Mouse (Mus musculus) MEL (cell line): ENCODE data around the gene Ifnar2. TPM values are rescaled to one million over a fixed set of nuclear protein-coding genes. Genes with fewer than 3 reads are reported as not detected.

Experiments
- DNase-seq: peaks from one replicate; pipeline ENCODE4 v3.0.0; 2011; ENCODE audit warnings: low read depth, low spot score
- H3K27ac ChIP-seq: 2 replicates; pipeline ENCODE4 v1.5.1; 2012; ENCODE audit warnings: low read depth, mild to moderate bottlenecking, control low read depth, low read length, moderate library complexity; ENCODE audit not compliant: control insufficient read depth
- H3K27me3 ChIP-seq, 2 experiments: fragments of 150-350 bp in 1 of 2; sonication (generic) in 1 of 2; 2 replicates each; pipeline ENCODE4 v1.6.1; 2012; ENCODE audit warnings: low read length in 2 of 2, mild to moderate bottlenecking in 2 of 2, improper control_type of control experiment in 1 of 2, moderate library complexity in 1 of 2; ENCODE audit not compliant: insufficient read depth in 2 of 2, control insufficient read depth in 1 of 2
- H3K36me3 ChIP-seq, 2 experiments: 2 replicates each; pipeline ENCODE4 v1.6.1; 2012 to 2014; ENCODE audit warnings: low read length in 2 of 2, improper control_type of control experiment in 1 of 2, inconsistent platforms in 1 of 2, mild to moderate bottlenecking in 1 of 2; ENCODE audit not compliant: insufficient read depth in 2 of 2, control insufficient read depth in 1 of 2
- H3K4me1 ChIP-seq, 2 experiments: fragments of 150-350 bp in 1 of 2; sonication (generic) in 1 of 2; 2 replicates each; pipeline ENCODE4 v1.6.1; 2012; ENCODE audit warnings: low read length in 2 of 2, improper control_type of control experiment in 1 of 2, mild to moderate bottlenecking in 1 of 2; ENCODE audit not compliant: insufficient read depth in 2 of 2, control insufficient read depth in 1 of 2
- H3K4me3 ChIP-seq, 2 experiments: fragments of 150-350 bp in 1 of 2; sonication (generic) in 1 of 2; 2 replicates each; pipeline ENCODE4 v1.5.1; 2012; ENCODE audit warnings: low read depth in 2 of 2, low read length in 2 of 2, mild to moderate bottlenecking in 2 of 2, moderate library complexity in 2 of 2, control low read depth in 1 of 2, improper control_type of control experiment in 1 of 2; ENCODE audit not compliant: control insufficient read depth in 1 of 2, insufficient read depth in 1 of 2
- H3K79me2 ChIP-seq: 2 replicates; pipeline ENCODE4 v1.6.1; 2012; ENCODE audit warnings: mild to moderate bottlenecking, low read length, moderate library complexity; ENCODE audit not compliant: control insufficient read depth, poor library complexity, insufficient read depth
- H3K9ac ChIP-seq: 2 replicates; pipeline ENCODE4 v1.6.1; 2012; ENCODE audit warnings: low read depth, mild to moderate bottlenecking, control low read depth, low read length, moderate library complexity; ENCODE audit not compliant: control insufficient read depth, poor library complexity, severe bottlenecking
- H3K9me3 ChIP-seq: fragments of 150-350 bp; sonication (generic); replicated peaks from 2 replicates; pipeline ENCODE4 v1.6.1; 2012; ENCODE audit warnings: mild to moderate bottlenecking, low read length, improper control_type of control experiment, moderate library complexity; ENCODE audit not compliant: insufficient read depth
- BHLHE40 ChIP-seq: IDR thresholded peaks from 2 replicates; pipeline ENCODE4 v1.6.1; 2012; ENCODE audit warnings: low read depth, mild to moderate bottlenecking, inconsistent platforms, low read length, improper control_type of control experiment, borderline replicate concordance
- CHD2 ChIP-seq: IDR thresholded peaks from 2 replicates; pipeline ENCODE4 v1.6.1; 2011; ENCODE audit warnings: low read length, improper control_type of control experiment
- CTCF ChIP-seq, 3 experiments: IDR thresholded peaks in 2 of 3; conservative IDR thresholded peaks in 1 of 3; 2 replicates each; pipeline ENCODE4 v1.5.1; 2011 to 2012; ENCODE audit warnings: low read length in 3 of 3, low read depth in 2 of 3, mild to moderate bottlenecking in 2 of 3, improper control_type of control experiment in 1 of 3, inconsistent platforms in 1 of 3, mixed read lengths in 1 of 3, moderate library complexity in 1 of 3; ENCODE audit not compliant: control insufficient read depth in 1 of 3, insufficient read depth in 1 of 3, poor library complexity in 1 of 3, severe bottlenecking in 1 of 3
- ELF1 ChIP-seq: IDR thresholded peaks from 2 replicates; pipeline ENCODE4 v1.6.1; 2014; ENCODE audit warnings: low read depth, mild to moderate bottlenecking, inconsistent platforms, low read length, improper control_type of control experiment, moderate library complexity
- EP300 ChIP-seq, 2 experiments: IDR thresholded peaks; 2 replicates each; pipeline ENCODE4 v1.6.1; 2011; ENCODE audit warnings: improper control_type of control experiment in 2 of 2, low read length in 2 of 2, low read depth in 1 of 2, mild to moderate bottlenecking in 1 of 2
- GATA1 ChIP-seq: IDR thresholded peaks from 2 replicates; pipeline ENCODE4 v1.6.1; 2011; ENCODE audit warnings: low read depth, low read length, improper control_type of control experiment
- HCFC1 ChIP-seq: IDR thresholded peaks from 2 replicates; pipeline ENCODE4 v1.6.1; 2012; ENCODE audit warnings: low read depth, mild to moderate bottlenecking, inconsistent platforms, low read length, improper control_type of control experiment, moderate library complexity
- JUND ChIP-seq: IDR thresholded peaks from 2 replicates; pipeline ENCODE4 v1.6.1; 2011; ENCODE audit warnings: low read depth, mild to moderate bottlenecking, improper control_type of control experiment, low read length
- MAFK ChIP-seq: IDR thresholded peaks from 2 replicates; pipeline ENCODE4 v1.6.1; 2011; ENCODE audit warnings: low read depth, mild to moderate bottlenecking, low read length, improper control_type of control experiment, borderline replicate concordance
- MAX ChIP-seq: IDR thresholded peaks from 2 replicates; pipeline ENCODE4 v1.6.1; 2011; ENCODE audit warnings: low read length, improper control_type of control experiment
- MEF2A ChIP-seq: IDR thresholded peaks from 2 replicates; pipeline ENCODE4 v1.6.1; 2014; ENCODE audit warnings: low read depth, mild to moderate bottlenecking, inconsistent platforms, low read length, improper control_type of control experiment; ENCODE audit not compliant: poor library complexity, insufficient replicate concordance, severe bottlenecking; ENCODE audit errors: extremely low read depth
- MYB ChIP-seq: IDR thresholded peaks from 2 replicates; pipeline ENCODE4 v1.6.1; 2011; ENCODE audit warnings: mild to moderate bottlenecking, low read depth, low read length, improper control_type of control experiment
- MYC ChIP-seq: IDR thresholded peaks from 2 replicates; pipeline ENCODE4 v1.6.1; 2011; ENCODE audit warnings: low read depth, mild to moderate bottlenecking, low read length, improper control_type of control experiment, moderate library complexity
- NELFE ChIP-seq: IDR thresholded peaks from 2 replicates; pipeline ENCODE4 v1.6.1; 2011; ENCODE audit warnings: low read depth, low read length, improper control_type of control experiment
- POLR2A ChIP-seq, 2 experiments: IDR thresholded peaks; 2 replicates each; pipeline ENCODE4 v1.6.1; 2011 to 2012; ENCODE audit warnings: low read length in 2 of 2, mild to moderate bottlenecking in 2 of 2, control low read depth in 1 of 2, improper control_type of control experiment in 1 of 2, low read depth in 1 of 2, moderate library complexity in 1 of 2; ENCODE audit not compliant: control insufficient read depth in 1 of 2, insufficient read depth in 1 of 2, poor library complexity in 1 of 2
- RCOR1 ChIP-seq: IDR thresholded peaks from 2 replicates; pipeline ENCODE4 v1.6.1; 2012; ENCODE audit warnings: low read depth, mild to moderate bottlenecking, inconsistent platforms, low read length, improper control_type of control experiment
- TAL1 ChIP-seq: IDR thresholded peaks from 2 replicates; pipeline ENCODE4 v1.6.1; 2012; ENCODE audit warnings: mild to moderate bottlenecking, inconsistent platforms, low read length, moderate library complexity, mixed read lengths
- TBP ChIP-seq: IDR thresholded peaks from 2 replicates; pipeline ENCODE4 v1.8.0; 2011; ENCODE audit warnings: low read depth, low read length, improper control_type of control experiment
- TCF12 ChIP-seq: IDR thresholded peaks from 2 replicates; pipeline ENCODE4 v1.6.1; 2014; ENCODE audit warnings: low read depth, mild to moderate bottlenecking, inconsistent platforms, low read length, improper control_type of control experiment, moderate library complexity
- USF2 ChIP-seq, 2 experiments: IDR thresholded peaks; 2 replicates each; pipeline ENCODE4 v1.6.1; 2011 to 2012; ENCODE audit warnings: improper control_type of control experiment in 2 of 2, low read length in 2 of 2, borderline replicate concordance in 1 of 2, inconsistent platforms in 1 of 2, low read depth in 1 of 2, mild to moderate bottlenecking in 1 of 2; ENCODE audit not compliant: insufficient read depth in 1 of 2
- ZC3H11A ChIP-seq: IDR thresholded peaks from 2 replicates; pipeline ENCODE4 v1.6.1; 2012; ENCODE audit warnings: low read depth, mild to moderate bottlenecking, inconsistent platforms, low read length, improper control_type of control experiment
- ZMIZ1 ChIP-seq: IDR thresholded peaks from 2 replicates; pipeline ENCODE4 v1.6.1; 2012; ENCODE audit warnings: low read depth, mild to moderate bottlenecking, inconsistent platforms, low read length, improper control_type of control experiment, moderate library complexity
- ZNF384 ChIP-seq: IDR thresholded peaks from 2 replicates; pipeline ENCODE4 v1.6.1; 2012; ENCODE audit warnings: low read depth, mild to moderate bottlenecking, inconsistent platforms, low read length, improper control_type of control experiment
- polyA plus RNA-seq, 2 experiments: library from polyadenylated mRNA; stranded (reverse) in 1 of 2; unstranded in 1 of 2; fragments of >175 nt in 1 of 2; fragments of >200 nt in 1 of 2; gene quantifications; 2 replicates each; pipeline versions ENCODE4 v1.2.1 to v1.2.4; 2012; ENCODE audit warnings: low replicate concordance in 2 of 2, low read depth in 1 of 2; ENCODE audit not compliant: insufficient read length in 2 of 2, insufficient read depth in 1 of 2, missing spikeins in 1 of 2
- total RNA-seq: library from RNA; depleted of rRNA; stranded (reverse); fragments of 300-350 nt; gene quantifications from 2 replicates; pipeline ENCODE4 v1.2.3, GENCODE M21; 2012

Ifnar2 gene
- total and polyA plus RNA-seq, 3 experiments: 21.8 to 38.3 TPM; not detected in 1

DNA sequence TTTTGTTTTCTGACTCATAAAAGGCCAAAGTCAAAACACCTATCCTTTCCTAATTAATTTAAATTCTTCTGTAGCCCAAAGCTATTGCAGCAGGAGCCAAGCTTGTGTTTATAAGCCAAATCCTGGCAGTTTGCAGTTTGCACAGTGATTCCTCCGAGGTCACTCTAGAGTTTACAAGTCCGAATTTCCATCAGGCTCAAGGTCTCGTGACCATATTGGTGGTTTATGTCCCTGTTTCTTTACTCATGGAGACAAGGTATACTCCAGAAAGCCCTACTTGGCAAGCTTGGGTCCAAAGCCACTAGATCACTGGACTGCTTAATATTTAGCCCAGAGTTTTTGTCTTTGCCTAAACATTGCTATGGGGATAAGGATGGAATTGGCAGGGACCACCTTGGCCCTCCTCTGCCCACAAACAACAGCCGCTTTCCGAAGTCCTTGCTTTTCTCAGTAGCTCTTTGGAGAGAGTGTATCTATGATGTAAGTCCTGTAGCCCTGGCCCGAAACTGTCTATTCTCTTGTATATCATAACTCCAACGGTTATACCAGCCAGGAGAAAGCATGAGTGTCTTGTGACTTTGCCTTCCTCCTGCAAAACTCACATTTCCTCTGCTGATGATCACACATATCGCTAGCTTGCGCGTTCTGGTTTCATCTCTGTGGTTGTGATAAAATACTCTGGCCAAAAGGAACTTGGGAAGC lies 14.0 kb downstream of the Ifnar2 start:
- Histone ChIP-seq H3K27ac (no peak overlapping the region), H3K9me3 (no peaks in the 10 kb centered on the region), H3K4me3 (no peak overlapping the region), H3K79me2 (no peaks in the 10 kb centered on the region), H3K36me3 (peaks cover 7 to 27% of the 10 kb centered on the region in 2 experiments), H3K4me1 (peaks cover 0 to 9% of the 10 kb centered on the region in 2 experiments; a peak in 2 of 4 replicates), H3K9ac (no peak overlapping the region), H3K27me3 (no peaks in the 10 kb centered on the region)
- DNase-seq: no peak
- TF ChIP-seq ZC3H11A (no peak), TBP (no peak), USF2 (IDR thresholded peaks at IDR 0.05; ENCODE audit: borderline replicate concordance in 1 of 2, insufficient read depth in 1 of 2, low read depth in 1 of 2, low read length in 2 of 2) (no peak), MEF2A (no peak), CTCF (IDR thresholded peaks at IDR 0.05 in 2 of 3, conservative IDR thresholded peaks at IDR 0.05 in 1 of 3; ENCODE audit: control insufficient read depth in 1 of 3, insufficient read depth in 1 of 3, low read depth in 2 of 3, low read length in 3 of 3, poor library complexity in 1 of 3, severe bottlenecking in 1 of 3) (no peak), MYC (no peak), MYB (no peak), RCOR1 (no peak), POLR2A (IDR thresholded peaks at IDR 0.05; ENCODE audit: control insufficient read depth in 1 of 2, insufficient read depth in 1 of 2, low read depth in 1 of 2, low read length in 2 of 2, poor library complexity in 1 of 2) (no peak), NELFE (no peak)

DNA sequence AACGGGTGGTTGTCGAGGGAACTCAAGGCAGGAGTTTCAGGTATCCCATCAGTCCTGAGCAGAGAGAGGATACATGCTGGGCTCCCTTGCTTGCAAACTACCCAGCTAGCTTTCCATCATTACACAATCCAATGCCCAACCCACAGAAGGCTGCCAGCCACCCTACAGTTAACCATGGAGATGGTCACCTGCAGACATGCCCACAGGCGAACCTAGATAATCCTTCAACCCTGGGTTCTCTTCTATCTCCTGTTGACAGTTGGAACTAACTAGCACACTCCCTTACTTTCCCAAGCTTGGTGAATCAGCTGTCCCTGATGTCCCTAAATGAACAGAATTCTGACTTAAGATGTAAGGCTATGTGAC lies 14.5 kb downstream of the Ifnar2 start:
- H3K4me3 ChIP-seq: no peak overlapping the region
- no peaks in the 10 kb centered on the region for H3K27me3 ChIP-seq
- H3K4me1 ChIP-seq: peaks cover 0 to 7% of the 10 kb centered on the region in 2 experiments; a peak in 2 of 4 replicates
- no peaks in the 10 kb centered on the region for H3K9me3 ChIP-seq
- H3K27ac ChIP-seq: no peak overlapping the region
- no peaks in the 10 kb centered on the region for H3K79me2 ChIP-seq
- peaks cover 4 to 27% of the 10 kb centered on the region in 2 experiments for H3K36me3 ChIP-seq
- H3K9ac ChIP-seq: no peak overlapping the region
- no peak for DNase-seq
- TF ChIP-seq RCOR1 (no peak), CHD2 (no peak), CTCF (IDR thresholded peaks at IDR 0.05 in 2 of 3, conservative IDR thresholded peaks at IDR 0.05 in 1 of 3; ENCODE audit: control insufficient read depth in 1 of 3, insufficient read depth in 1 of 3, low read depth in 2 of 3, low read length in 3 of 3, poor library complexity in 1 of 3, severe bottlenecking in 1 of 3) (no peak), POLR2A (IDR thresholded peaks at IDR 0.05; ENCODE audit: control insufficient read depth in 1 of 2, insufficient read depth in 1 of 2, low read depth in 1 of 2, low read length in 2 of 2, poor library complexity in 1 of 2) (no peak), MYC (no peak), MAX (no peak), GATA1 (no peak), TAL1 (no peak), ZMIZ1 (no peak), USF2 (IDR thresholded peaks at IDR 0.05; ENCODE audit: borderline replicate concordance in 1 of 2, insufficient read depth in 1 of 2, low read depth in 1 of 2, low read length in 2 of 2) (no peak), ELF1 (no peak), MAFK (no peak), JUND (no peak), HCFC1 (no peak), TCF12 (no peak), EP300 (IDR thresholded peaks at IDR 0.05; ENCODE audit: low read depth in 1 of 2, low read length in 2 of 2) (no peak), ZNF384 (no peak), BHLHE40 (no peak)
- TF ChIP-seq, all 39 proteins: peak for 0
